Mouse (Mus musculus): ENCODE results near the gene Hao2.

DNA sequence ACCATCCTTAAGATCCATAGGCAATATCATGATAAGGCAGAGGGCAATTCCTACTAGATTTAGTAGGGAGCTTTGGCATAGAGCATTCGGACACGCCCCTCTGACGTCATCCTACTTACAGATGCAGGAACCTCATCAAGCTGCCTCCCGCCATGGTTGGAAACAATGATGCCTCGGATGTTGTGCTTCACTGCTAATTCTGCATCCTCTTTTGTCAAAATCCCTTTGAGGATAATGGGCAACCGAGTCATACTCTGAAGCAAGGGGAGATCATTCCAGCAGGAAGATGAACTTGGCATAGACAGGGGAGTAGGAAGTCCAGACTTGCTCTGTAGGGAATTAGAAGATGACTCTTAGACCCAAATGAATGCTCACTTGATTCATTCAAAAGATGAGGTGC is 12.8 kb downstream of the Hao2 start:
- TF ChIP-seq CTCF (IDR thresholded peaks at IDR 0.05) (no peak), EP300 (IDR thresholded peaks at IDR 0.05) (no peak)
